Mouse (Mus musculus) hindbrain, embryonic 13.5 days (tissue): ENCODE data around the gene Mylpf. TPM values are rescaled to one million over a fixed set of nuclear protein-coding genes. Genes with fewer than 3 reads are reported as not detected.
"Not testable (repeated sequence)": the region's sequence is repeated elsewhere in the genome, so short reads cannot be mapped to it uniquely, and the experiment has no call there.

ENCODE experiments used
- ATAC-seq: fragments of 200-750 bp; cut with Nextera tagmentation; 2 replicates; pipeline ENCODE4 v1.8.0; 2017; ENCODE audit warnings: moderate TSS enrichment; ENCODE audit not compliant: low FRiP score
- H3K27ac ChIP-seq: fragments of 300-500 bp; sonication (generic); 2 replicates; pipeline ENCODE4 v1.5.1; 2015; ENCODE audit warnings: inconsistent platforms, mild to moderate bottlenecking, moderate library complexity
- H3K27me3 ChIP-seq: fragments of 300-500 bp; sonication (generic); 2 replicates; pipeline ENCODE4 v1.6.1; 2015; ENCODE audit warnings: mild to moderate bottlenecking, inconsistent platforms
- H3K36me3 ChIP-seq: fragments of 300-500 bp; sonication (generic); 2 replicates; pipeline ENCODE4 v1.6.1; 2015; ENCODE audit warnings: mild to moderate bottlenecking, inconsistent platforms
- H3K4me1 ChIP-seq: fragments of 300-500 bp; sonication (generic); replicated peaks from 2 replicates; pipeline ENCODE4 v1.6.1; 2015; ENCODE audit warnings: inconsistent platforms
- H3K4me2 ChIP-seq: fragments of 300-500 bp; sonication (generic); 2 replicates; pipeline ENCODE4 v1.6.1; 2015; ENCODE audit warnings: inconsistent platforms, mild to moderate bottlenecking, moderate library complexity
- H3K4me3 ChIP-seq: fragments of 300-500 bp; sonication (generic); 2 replicates; pipeline ENCODE4 v1.5.1; 2015; ENCODE audit warnings: mild to moderate bottlenecking, inconsistent platforms
- H3K9ac ChIP-seq: fragments of 300-500 bp; sonication (generic); 2 replicates; pipeline ENCODE4 v1.6.1; 2015; ENCODE audit warnings: mild to moderate bottlenecking, inconsistent platforms
- H3K9me3 ChIP-seq: fragments of 300-500 bp; sonication (generic); 2 replicates; pipeline ENCODE4 v1.6.1; 2016; ENCODE audit warnings: inconsistent platforms
- WGBS: fragments of 180-500 bp; shearing (Covaris S2); methylation state at CpG from one replicate; pipeline ENCODE4 v1.1.7; 2015; 5-methylcytosine and 5-hydroxymethylcytosine counted together
- polyA plus RNA-seq: library from polyadenylated mRNA; unstranded; fragments of >200 nt; fragmentation: Nextera tagmentation; extraction: Ambion mirVana; gene quantifications from 2 replicates; pipeline ENCODE4 v1.2.1, GENCODE M21; 2015

The Mylpf gene
- polyA plus RNA-seq = 11.0 and 15.5 TPM in 2 replicates

DNA sequence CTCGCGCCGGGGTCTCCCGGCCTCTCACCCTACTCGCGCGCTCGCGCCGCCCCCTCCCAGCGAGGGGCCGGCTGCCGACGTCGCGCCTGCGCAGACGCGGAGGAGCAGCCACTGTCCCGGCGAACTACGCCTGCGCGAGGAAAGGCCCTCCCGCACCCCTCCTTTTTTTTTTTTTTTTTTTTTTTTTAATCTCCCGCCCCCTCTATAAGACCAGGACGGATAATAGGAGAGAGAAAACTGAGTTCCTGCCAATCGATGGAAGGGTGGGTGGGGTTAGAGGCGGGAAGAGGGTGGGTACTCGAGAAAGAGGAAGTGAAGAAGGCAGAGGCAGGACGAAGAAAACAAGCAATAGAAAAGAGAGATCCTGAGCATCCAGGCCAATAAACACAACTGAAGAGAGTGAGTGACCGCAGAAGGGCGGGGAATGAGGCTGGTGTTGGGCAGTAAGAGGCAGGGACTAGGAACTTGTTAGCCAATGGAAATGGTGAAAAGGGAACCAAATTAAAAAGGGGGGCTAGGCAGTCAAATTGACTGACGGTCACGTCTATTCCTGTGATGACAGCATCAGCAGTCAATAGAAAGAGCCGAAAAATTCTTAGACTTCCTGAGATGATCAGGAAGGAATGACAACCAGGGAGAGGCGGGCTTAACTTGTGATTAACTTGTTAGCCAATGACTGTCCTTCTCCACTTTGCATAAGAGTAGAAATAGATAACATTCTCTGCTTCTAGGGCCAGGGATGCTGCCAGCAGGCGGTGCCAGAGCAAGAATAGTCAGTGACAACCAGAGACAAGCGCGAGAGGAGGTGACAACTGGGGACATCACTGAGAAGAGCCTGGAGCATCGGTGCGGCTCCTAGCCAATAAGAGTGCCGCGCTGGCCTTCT is at the start of gene Mylpf:
Mylpf (plus strand) TSS at position 338 of the 886 bp plus-strand sequence.
- peaks cover 8% of the 10 kb centered on the region; the same call in 1 of the 2 replicates for H3K27me3 ChIP-seq
- H3K4me2 ChIP-seq = peak within 1 kb of the TSS; percentile 99
- peaks cover 43% of the 10 kb centered on the region for H3K4me1 ChIP-seq
- H3K4me3 ChIP-seq = peak within 1 kb of the TSS; percentile 99
- peak within 1 kb of the TSS; percentile 98 for H3K9ac ChIP-seq
- no peaks in the 10 kb centered on the region for H3K9me3 ChIP-seq
- H3K36me3 ChIP-seq = peaks cover 9% of the 10 kb centered on the region
- WGBS = 0% methylated on average over 44 of the region's 44 CpGs
- peak; percentile 95 for ATAC-seq
- H3K27ac ChIP-seq = peak within 1 kb of the TSS; percentile 88

DNA sequence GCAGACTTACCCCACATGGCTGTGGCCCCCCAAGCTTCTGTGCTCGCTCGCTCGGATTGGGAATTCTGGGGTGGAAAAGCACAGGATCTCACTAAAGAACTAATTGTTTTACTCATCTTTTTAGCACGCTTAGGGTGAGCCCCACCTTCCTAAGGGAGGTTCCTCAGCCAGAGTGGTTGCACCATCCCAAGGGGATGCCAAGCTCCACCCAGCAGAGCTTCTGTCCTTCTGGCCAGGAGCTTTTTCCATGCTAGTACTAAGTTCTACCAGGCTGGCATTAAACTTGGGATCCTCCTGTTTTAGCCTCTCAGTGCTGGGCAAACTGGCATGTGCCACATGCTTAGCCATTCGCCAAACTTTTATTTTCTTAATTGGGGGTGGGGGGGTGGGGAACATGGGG is 46.1 kb upstream of the Mylpf start:
- WGBS = 91% methylated on average over 5 of the region's 5 CpGs
- ATAC-seq = no peak
- H3K27me3 ChIP-seq = no peaks in the 10 kb centered on the region

DNA sequence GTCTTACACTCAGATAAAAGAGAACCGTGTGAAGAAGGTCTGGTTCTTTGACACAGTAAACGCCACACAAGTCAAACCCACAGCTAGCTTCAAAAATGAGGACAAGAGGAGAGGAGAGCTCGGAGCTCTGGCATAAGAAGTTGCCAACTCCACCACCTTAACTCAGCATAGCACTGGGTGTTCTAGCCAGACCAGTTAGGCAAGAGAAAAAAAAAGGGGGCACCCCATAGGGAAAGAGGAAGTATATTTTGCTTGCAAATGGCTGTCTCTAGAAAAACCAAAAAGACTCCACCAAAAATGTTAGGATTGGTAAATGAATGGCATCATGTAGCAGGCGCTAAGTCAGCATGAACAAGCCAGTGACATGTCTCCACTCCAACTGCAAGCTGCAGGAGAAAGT is 44.7 kb upstream of the Mylpf start:
- no peak for ATAC-seq

More for the DNA sequence above, 46.1 kb upstream of the Mylpf start:
- H3K27ac ChIP-seq = no peak overlapping the region
- no peaks in the 10 kb centered on the region for H3K9me3 ChIP-seq
- no peak overlapping the region for H3K4me3 ChIP-seq
- H3K4me1 ChIP-seq = no peaks in the 10 kb centered on the region
- no peak overlapping the region for H3K9ac ChIP-seq
- H3K36me3 ChIP-seq = no peaks in the 10 kb centered on the region
- H3K4me2 ChIP-seq = no peak overlapping the region

DNA sequence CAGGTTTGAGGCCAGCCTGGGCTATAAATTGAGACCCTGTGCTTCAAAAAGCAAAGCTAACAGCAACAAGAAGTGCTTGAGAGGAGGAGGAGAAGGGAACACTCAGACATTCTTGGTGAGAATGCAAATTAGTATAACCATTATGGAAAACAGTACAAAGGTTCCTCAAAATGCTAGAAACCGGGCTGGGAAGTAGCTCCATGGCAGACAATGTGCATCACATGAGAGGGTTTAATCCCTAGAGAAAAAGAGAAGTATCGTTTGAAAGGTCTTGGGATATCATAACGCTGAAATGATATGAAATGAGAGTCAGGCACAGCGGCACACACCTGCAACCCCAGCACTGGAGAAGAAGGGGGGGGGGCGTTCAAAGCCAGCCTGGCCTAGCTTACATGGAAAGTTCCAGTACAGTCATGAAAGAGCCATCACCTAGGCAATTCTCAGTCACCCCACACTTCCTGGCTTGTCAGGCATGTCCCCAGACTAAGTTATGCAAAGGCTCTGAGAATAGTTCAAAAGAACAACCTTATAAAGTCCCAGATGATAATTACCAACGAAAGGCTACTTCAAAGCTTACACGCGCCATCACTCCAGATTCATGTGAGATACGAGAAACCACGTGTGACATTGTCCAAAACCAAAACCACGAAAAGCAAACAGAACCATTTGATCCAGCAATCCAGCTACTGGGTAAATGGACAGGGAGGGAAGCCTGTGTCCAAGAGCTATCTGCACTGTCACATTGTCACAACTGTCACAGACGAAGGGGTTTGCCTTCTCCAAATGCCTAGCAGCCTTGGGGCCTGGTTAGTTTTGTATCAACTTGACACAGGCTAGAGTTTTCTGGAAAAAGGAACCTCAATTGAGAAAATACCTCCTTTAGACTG is 42.8 kb upstream of the Mylpf start:
- Histone ChIP-seq H3K27ac (no peak overlapping the region), H3K4me2 (no peak overlapping the region), H3K36me3 (no peaks in the 10 kb centered on the region), H3K4me1 (no peaks in the 10 kb centered on the region), H3K4me3 (no peak overlapping the region), H3K27me3 (no peaks in the 10 kb centered on the region), H3K9me3 (no peaks in the 10 kb centered on the region), H3K9ac (no peak overlapping the region)
- no peak for ATAC-seq
- 90% methylated on average over 12 of the region's 12 CpGs for WGBS

More for the DNA sequence above, 44.7 kb upstream of the Mylpf start:
- H3K27ac ChIP-seq = no peak overlapping the region
- no peak overlapping the region for H3K9ac ChIP-seq
- H3K4me1 ChIP-seq = no peaks in the 10 kb centered on the region
- H3K4me3 ChIP-seq = no peak overlapping the region
- no peaks in the 10 kb centered on the region for H3K9me3 ChIP-seq
- H3K27me3 ChIP-seq = no peaks in the 10 kb centered on the region
- no peak overlapping the region for H3K4me2 ChIP-seq
- H3K36me3 ChIP-seq = no peaks in the 10 kb centered on the region
- 84% methylated on average over 4 of the region's 4 CpGs for WGBS

DNA sequence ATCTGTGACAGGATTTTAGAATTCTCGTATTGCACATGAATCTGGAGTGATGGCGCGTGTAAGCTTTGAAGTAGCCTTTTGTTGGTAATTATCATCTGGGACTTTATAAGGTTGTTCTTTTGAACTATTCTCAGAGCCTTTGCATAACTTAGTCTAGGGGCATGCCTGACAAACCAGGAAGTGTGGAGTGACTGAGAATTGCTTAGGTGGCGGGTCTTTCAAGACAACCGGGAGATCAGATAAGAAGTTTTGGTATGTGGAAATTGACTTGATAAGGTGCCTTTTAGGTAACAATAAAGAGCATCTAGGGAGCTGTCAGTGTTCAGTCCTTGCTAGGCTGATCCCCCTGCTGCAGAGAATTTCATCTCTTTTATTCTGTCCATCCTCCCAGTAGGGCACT is 42.2 kb upstream of the Mylpf start:
- Histone ChIP-seq H3K27ac (no peak overlapping the region), H3K9me3 (no peaks in the 10 kb centered on the region), H3K9ac (no peak overlapping the region), H3K27me3 (no peaks in the 10 kb centered on the region), H3K36me3 (no peaks in the 10 kb centered on the region), H3K4me2 (no peak overlapping the region), H3K4me1 (no peaks in the 10 kb centered on the region), H3K4me3 (no peak overlapping the region)
- no peak for ATAC-seq
- 94% methylated on average over 5 of the region's 5 CpGs for WGBS

DNA sequence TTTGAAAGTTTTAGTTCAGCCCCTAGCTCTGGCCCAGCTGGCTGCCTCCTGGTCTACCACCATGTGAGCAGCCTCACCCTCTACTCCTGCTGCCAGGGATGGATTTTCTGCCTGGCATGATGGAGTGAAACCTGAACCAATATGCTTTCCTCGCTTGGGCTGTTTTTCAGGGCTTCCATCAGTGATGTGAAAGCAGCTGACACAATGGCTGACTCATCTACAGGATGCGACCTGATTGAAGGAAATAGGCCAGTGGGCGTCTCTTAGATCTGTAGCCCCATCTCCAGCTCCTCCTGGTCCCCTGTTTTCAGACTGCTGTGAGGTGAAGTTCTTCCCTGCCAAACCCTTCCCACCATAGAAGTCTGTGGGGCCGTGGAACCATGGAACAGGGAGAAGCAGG is 31.8 kb upstream of the Mylpf start:
- Histone ChIP-seq H3K4me2 (no peak overlapping the region), H3K4me3 (no peak overlapping the region), H3K4me1 (no peaks in the 10 kb centered on the region), H3K9me3 (0 out of 2 replicates have a peak, but pooled peaks cover 6% of the 10 kb centered on the region), H3K27ac (no peak overlapping the region), H3K36me3 (no peaks in the 10 kb centered on the region), H3K9ac (no peak overlapping the region), H3K27me3 (no peaks in the 10 kb centered on the region)
- ATAC-seq = no peak
- WGBS = 73% methylated on average over 4 of the region's 4 CpGs

DNA sequence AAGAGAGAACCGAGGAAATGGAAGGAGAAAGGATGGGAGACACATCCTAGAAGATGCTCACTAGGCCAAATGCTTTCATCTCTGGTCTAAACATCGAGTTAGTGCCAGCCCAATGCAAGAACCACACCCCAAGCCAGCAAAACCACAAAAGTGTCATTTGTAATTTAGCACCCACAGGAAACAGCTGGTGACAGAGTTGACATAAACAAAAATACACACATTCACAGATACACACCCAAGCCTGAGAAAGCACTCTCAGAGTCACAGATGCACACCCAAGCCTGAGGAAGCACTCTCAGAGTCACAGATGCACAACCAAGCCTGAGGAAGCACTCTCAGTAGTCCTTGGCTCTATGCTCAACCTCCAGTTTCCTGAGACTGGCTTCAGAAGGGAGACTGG is 27.9 kb upstream of the Mylpf start:
- Histone ChIP-seq H3K4me1 (no peaks in the 10 kb centered on the region), H3K36me3 (no peaks in the 10 kb centered on the region), H3K9ac (no peak overlapping the region), H3K4me3 (no peak overlapping the region), H3K27me3 (no peaks in the 10 kb centered on the region), H3K9me3 (no peaks in the 10 kb centered on the region), H3K27ac (no peak overlapping the region), H3K4me2 (no peak overlapping the region)
- 77% methylated on average over 2 of the region's 2 CpGs for WGBS
- ATAC-seq = no peak

DNA sequence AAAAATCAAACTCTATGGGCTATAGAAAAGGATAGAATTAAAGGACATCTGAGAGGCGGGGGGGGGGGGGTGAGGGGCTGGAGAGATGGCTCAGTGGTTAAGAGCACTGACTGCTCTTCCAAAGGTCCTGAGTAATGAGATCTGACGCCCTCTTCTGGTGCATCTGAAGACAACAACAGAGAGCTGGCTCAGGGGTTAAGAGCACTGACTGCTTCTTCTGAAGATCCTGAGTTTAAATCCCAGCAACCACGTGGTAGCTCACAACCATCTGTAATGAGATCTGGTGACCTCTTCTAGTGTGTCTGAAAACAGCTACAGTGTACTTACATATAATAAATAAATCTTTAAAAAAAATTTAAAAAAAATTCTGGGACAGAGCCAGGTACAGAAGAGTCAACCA is 27.0 kb upstream of the Mylpf start:
- H3K4me2 ChIP-seq, H3K4me1 ChIP-seq, H3K36me3 ChIP-seq, ATAC-seq, H3K4me3 ChIP-seq, H3K27me3 ChIP-seq, H3K27ac ChIP-seq, H3K9me3 ChIP-seq, H3K9ac ChIP-seq: not testable (repeated sequence)
- WGBS = 42% methylated on average over 3 of the region's 3 CpGs

DNA sequence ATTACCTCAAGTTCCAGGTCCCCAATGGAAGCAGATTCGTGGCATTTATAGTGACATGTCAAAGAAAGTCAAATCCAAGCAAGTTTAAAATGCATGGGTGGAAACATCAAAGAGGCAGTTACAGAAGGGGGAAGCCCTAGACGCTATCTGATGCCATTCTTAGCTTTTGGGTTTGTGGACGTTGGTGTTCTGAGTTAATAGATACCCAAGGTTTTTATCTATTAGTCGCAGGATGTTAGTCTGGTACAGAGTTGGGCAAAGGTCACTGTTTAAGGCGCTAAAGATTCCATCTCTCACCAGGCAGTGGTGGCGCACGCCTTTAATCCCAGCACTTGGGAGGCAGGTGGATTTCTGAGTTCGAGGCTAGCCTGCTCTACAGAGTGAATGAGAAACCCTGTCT is 25.3 kb upstream of the Mylpf start:
- H3K9me3 ChIP-seq = no peaks in the 10 kb centered on the region
- H3K36me3 ChIP-seq = no peaks in the 10 kb centered on the region
- no peak overlapping the region for H3K27ac ChIP-seq
- WGBS = 80% methylated on average over 8 of the region's 8 CpGs
- H3K4me2 ChIP-seq = no peak overlapping the region
- no peaks in the 10 kb centered on the region for H3K4me1 ChIP-seq
- H3K9ac ChIP-seq = no peak overlapping the region
- no peak for ATAC-seq
- H3K4me3 ChIP-seq = no peak overlapping the region
- H3K27me3 ChIP-seq = no peaks in the 10 kb centered on the region

DNA sequence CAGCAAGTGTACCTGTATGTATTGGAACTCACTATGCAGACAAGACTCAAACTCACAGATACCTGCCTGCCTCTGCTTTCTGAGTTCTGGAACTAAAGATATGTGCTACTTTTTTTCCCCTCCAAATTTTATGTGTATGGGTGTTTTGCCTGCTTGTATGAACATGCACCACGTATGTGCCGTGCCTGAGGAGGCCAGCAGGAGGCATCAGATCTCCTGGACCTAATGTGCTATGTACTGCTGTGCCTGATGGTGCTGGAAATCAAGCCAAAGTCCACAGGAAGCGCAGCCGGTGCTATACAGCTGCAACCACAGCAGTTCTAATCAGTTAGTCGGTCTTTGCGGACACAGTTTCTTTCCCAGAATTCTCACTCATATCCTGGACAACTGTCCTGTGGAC is 24.9 kb upstream of the Mylpf start:
- Histone ChIP-seq H3K4me3 (no peak overlapping the region), H3K27ac (no peak overlapping the region), H3K27me3 (no peaks in the 10 kb centered on the region), H3K9me3 (no peaks in the 10 kb centered on the region), H3K9ac (no peak overlapping the region), H3K4me2 (no peak overlapping the region), H3K4me1 (no peaks in the 10 kb centered on the region), H3K36me3 (no peaks in the 10 kb centered on the region)
- no peak for ATAC-seq
- whole genome bisulfite sequencing = 81% methylated on average over 6 of the region's 6 CpGs

DNA sequence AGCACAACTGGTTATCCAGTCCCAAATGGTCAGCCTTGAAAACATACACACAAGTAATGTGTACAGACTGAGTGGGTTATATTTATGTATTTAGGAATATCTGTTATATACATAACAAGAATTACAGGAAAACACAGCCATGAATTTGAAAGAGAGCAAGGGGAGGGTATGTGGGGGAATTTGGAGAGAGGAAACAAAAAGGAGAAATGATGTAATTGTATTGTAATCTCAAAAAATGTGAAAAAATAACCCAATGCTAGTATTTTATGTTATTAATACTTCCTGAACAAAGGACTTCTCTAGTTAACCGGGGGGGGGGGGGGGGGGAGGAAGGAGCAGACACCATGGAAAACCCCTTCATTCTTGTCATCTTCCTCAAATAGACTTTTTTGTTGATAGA is 24.0 kb upstream of the Mylpf start:
- Histone ChIP-seq H3K9me3 (no peaks in the 10 kb centered on the region), H3K9ac (no peak overlapping the region), H3K4me2 (no peak overlapping the region), H3K4me3 (no peak overlapping the region), H3K36me3 (no peaks in the 10 kb centered on the region), H3K4me1 (no peaks in the 10 kb centered on the region), H3K27ac (no peak overlapping the region), H3K27me3 (no peaks in the 10 kb centered on the region)
- no peak for ATAC-seq
- 62% methylated on average over 1 of the region's 1 CpGs for WGBS

DNA sequence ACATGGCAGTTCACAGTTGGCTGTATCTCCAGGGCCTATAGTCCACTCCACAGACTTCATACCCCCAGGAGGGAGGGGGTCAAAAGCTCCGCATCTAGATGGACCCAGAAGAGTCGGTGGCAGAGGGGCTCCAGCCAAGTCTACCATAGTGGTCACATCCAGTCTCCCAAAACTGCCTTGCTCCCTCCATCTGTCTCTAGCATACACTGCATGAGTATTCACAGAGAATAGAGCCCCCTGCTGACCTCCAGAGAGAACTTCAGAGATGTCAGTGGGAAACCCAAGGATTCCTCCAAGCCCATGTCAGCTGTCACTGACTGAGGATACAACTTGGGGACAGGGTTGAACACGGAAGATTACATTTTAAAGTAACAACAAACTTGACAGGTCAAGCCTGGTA is 23.1 kb upstream of the Mylpf start:
- 68% methylated on average over 3 of the region's 3 CpGs for WGBS
- no peak overlapping the region for H3K9ac ChIP-seq

More for the DNA sequence above, 23.1 kb upstream of the Mylpf start:
- Histone ChIP-seq H3K4me3 (no peak overlapping the region), H3K27me3 (no peaks in the 10 kb centered on the region), H3K36me3 (peaks cover 2% of the 10 kb centered on the region; the same call in 1 of the 2 replicates), H3K9me3 (no peaks in the 10 kb centered on the region), H3K4me2 (no peak overlapping the region), H3K4me1 (no peaks in the 10 kb centered on the region), H3K27ac (no peak overlapping the region)
- ATAC-seq = 0 out of 2 replicates have a peak, but pooled peaks have one; percentile 10
